In genomic region chr16:23251445-23251773, GRCm38 (mm10) we compare ENCODE assay signal across 14 mouse cellular contexts. TPM values are rescaled to one million over a fixed set of nuclear protein-coding genes. Genes with fewer than 3 reads are reported as not detected.
DNase-seq lines count a peak whose midpoint lies in the region; ATAC-seq and TF ChIP-seq lines count a peak whose summit lies in the region.
"Had no signal": no experiment of that assay in that cellular context is flagged by ENCODE, and none has a peak within 500 bp of the region (broad histone marks: within the 10 kb centered on the region; RNA-seq: fewer than 3 reads in every experiment).

No protein-coding gene starts in this region.

- 54% methylated on average over 2 of the region's 2 CpGs for WGBS in midbrain, embryonic 10.5 days
- 46% methylated on average over 2 of the region's 2 CpGs for WGBS in midbrain, embryonic 14.5 days
- WGBS in forebrain, embryonic 14.5 days, result 68% methylated on average over 2 of the region's 2 CpGs
- WGBS in hindbrain, postnatal 0 days, result 70% methylated on average over 2 of the region's 2 CpGs

- DNase-seq in midbrain, embryonic 10.5 days (ENCODE audit: low spot score), result peak; percentile 31
- no peak for DNase-seq in midbrain, embryonic 14.5 days
- no peak for DNase-seq in forebrain, embryonic 14.5 days (ENCODE audit: low spot score)
- DNase-seq in hindbrain, postnatal 0 days (ENCODE audit: low spot score), result no peak
- DNase-seq in retina, embryonic 14.5 days (ENCODE audit: low spot score), result peak; percentile 53
- DNase-seq in adrenal gland, postnatal 25 days, result no peak
- DNase-seq in layer of hippocampus, postnatal 10 days (ENCODE audit: low spot score in 2 of 2), result no peak
- no peak for DNase-seq in spleen, postnatal 36 days (ENCODE audit: low spot score in 2 of 2)
- DNase-seq: adrenal gland, adult 8-10 months; heart, adult 18-20 months; kidney, postnatal 10 days had no signal

- peaks cover 50% of the 10 kb centered on the region for H3K4me1 ChIP-seq in midbrain, embryonic 10.5 days
- H3K4me1 ChIP-seq in midbrain, embryonic 14.5 days (ENCODE audit: control insufficient read depth, insufficient read depth, low read length), result peaks cover 12% of the 10 kb centered on the region
- peaks cover 14% of the 10 kb centered on the region; the same call in 1 of the 2 replicates for H3K4me1 ChIP-seq in forebrain, embryonic 14.5 days (ENCODE audit: control insufficient read depth, insufficient read depth, low read length)
- H3K4me1 ChIP-seq in hindbrain, postnatal 0 days (ENCODE audit: insufficient read depth, low read length), result peaks cover 9% of the 10 kb centered on the region; the same call in 1 of the 2 replicates

- no peak overlapping the region for H3K4me3 ChIP-seq in midbrain, embryonic 10.5 days
- no peak overlapping the region for H3K4me3 ChIP-seq in midbrain, embryonic 14.5 days (replicated peaks; ENCODE audit: low read depth, low read length)
- no peak overlapping the region for H3K4me3 ChIP-seq in forebrain, embryonic 14.5 days (ENCODE audit: low read depth, low read length)
- H3K4me3 ChIP-seq in hindbrain, postnatal 0 days (ENCODE audit: low read length), result no peak overlapping the region
- H3K4me3 ChIP-seq: limb, embryonic 15.5 days; stomach, embryonic 15.5 days had no signal

- H3K27ac ChIP-seq in midbrain, embryonic 10.5 days (replicated peaks), result peak overlapping the region; percentile 79
- no peak overlapping the region for H3K27ac ChIP-seq in midbrain, embryonic 14.5 days (replicated peaks; ENCODE audit: low read depth, low read length)
- no peak overlapping the region for H3K27ac ChIP-seq in forebrain, embryonic 14.5 days (ENCODE audit: low read depth, low read length)
- H3K27ac ChIP-seq in hindbrain, postnatal 0 days, result no peak overlapping the region

- H3K9me3 ChIP-seq in midbrain, embryonic 10.5 days (replicated peaks), result no peaks in the 10 kb centered on the region
- H3K9me3 ChIP-seq in midbrain, embryonic 14.5 days (ENCODE audit: control insufficient read depth, low read length), result no peaks in the 10 kb centered on the region
- no peaks in the 10 kb centered on the region for H3K9me3 ChIP-seq in forebrain, embryonic 14.5 days (replicated peaks; ENCODE audit: control insufficient read depth, low read length)
- H3K9me3 ChIP-seq in hindbrain, postnatal 0 days (ENCODE audit: low read length), result no peaks in the 10 kb centered on the region
- H3K9me3 ChIP-seq: limb, embryonic 15.5 days; stomach, embryonic 15.5 days had no signal

- no peak for ATAC-seq in midbrain, embryonic 14.5 days (ENCODE audit: low FRiP score, low TSS enrichment)
- ATAC-seq in forebrain, embryonic 14.5 days, result peak; percentile 42; the same call in 1 of the 2 replicates
- 0 out of 2 replicates have a peak, but pooled peaks have one; percentile 27 for ATAC-seq in hindbrain, postnatal 0 days
- ATAC-seq: Patski had no signal

- no peak overlapping the region for H3K9ac ChIP-seq in midbrain, embryonic 14.5 days (replicated peaks; ENCODE audit: low read length)
- H3K9ac ChIP-seq in forebrain, embryonic 14.5 days (ENCODE audit: low read length), result no peak overlapping the region
- H3K9ac ChIP-seq in hindbrain, postnatal 0 days (replicated peaks; ENCODE audit: low read length), result no peak overlapping the region
- H3K9ac ChIP-seq: limb, embryonic 15.5 days; stomach, embryonic 15.5 days had no signal

- no peaks in the 10 kb centered on the region for H3K36me3 ChIP-seq in midbrain, embryonic 10.5 days
- no peaks in the 10 kb centered on the region for H3K36me3 ChIP-seq in midbrain, embryonic 14.5 days (ENCODE audit: control insufficient read depth, insufficient read depth, low read length)
- no peaks in the 10 kb centered on the region for H3K36me3 ChIP-seq in forebrain, embryonic 14.5 days (ENCODE audit: control insufficient read depth, insufficient read depth, low read length)
- no peaks in the 10 kb centered on the region for H3K36me3 ChIP-seq in hindbrain, postnatal 0 days (ENCODE audit: insufficient read depth, low read length)
- H3K36me3 ChIP-seq: limb, embryonic 15.5 days; stomach, embryonic 15.5 days had no signal

- peaks cover 9% of the 10 kb centered on the region; the same call in 1 of the 2 replicates for H3K27me3 ChIP-seq in midbrain, embryonic 10.5 days (ENCODE audit: low read depth, poor library complexity, severe bottlenecking)
- H3K27me3 ChIP-seq in midbrain, embryonic 14.5 days (ENCODE audit: control insufficient read depth, insufficient read depth, low read length), result no peaks in the 10 kb centered on the region
- H3K27me3 ChIP-seq in forebrain, embryonic 14.5 days (replicated peaks; ENCODE audit: control insufficient read depth, insufficient read depth, low read length), result no peaks in the 10 kb centered on the region
- H3K27me3 ChIP-seq in hindbrain, postnatal 0 days (ENCODE audit: insufficient read depth, low read length), result no peaks in the 10 kb centered on the region
- H3K27me3 ChIP-seq: limb, embryonic 15.5 days; Patski; stomach, embryonic 15.5 days had no signal

- no peak overlapping the region for H3K4me2 ChIP-seq in midbrain, embryonic 14.5 days (ENCODE audit: low read length)
- H3K4me2 ChIP-seq in forebrain, embryonic 14.5 days (ENCODE audit: low read length), result no peak overlapping the region
- no peak overlapping the region for H3K4me2 ChIP-seq in hindbrain, postnatal 0 days (ENCODE audit: low read depth, low read length)
- H3K4me2 ChIP-seq: limb, embryonic 15.5 days; stomach, embryonic 15.5 days had no signal

- TF ChIP-seq CTCF in hindbrain, postnatal 0 days (IDR thresholded peaks at IDR 0.05; ENCODE audit: low read depth), result no peak

RNA-seq across cellular contexts. Expression of gene St6gal1, which starts 26.9 kb away (rescaled TPM):
- polyA plus RNA-seq in midbrain, embryonic 10.5 days (2016; fragmentation: Nextera tagmentation; extraction: Ambion mirVana), result 17.5 and 23.4 TPM in 2 replicates
- polyA plus RNA-seq in midbrain, embryonic 14.5 days (2014; fragmentation: Nextera tagmentation; extraction: Ambion mirVana), result 28.5 and 30.6 TPM in 2 replicates
- 46.0 and 56.0 TPM in 2 replicates for polyA plus RNA-seq in forebrain, embryonic 14.5 days (2014; fragmentation: Nextera tagmentation; extraction: Ambion mirVana)
- 23.9 and 39.9 TPM in 2 replicates for total RNA-seq in hindbrain, postnatal 0 days (2014; rRNA removed)
- polyA plus RNA-seq in hindbrain, postnatal 0 days (2015; fragmentation: Nextera tagmentation; extraction: Ambion mirVana), result 10.4 and 11.6 TPM in 2 replicates
- 48.4 and 50.5 TPM in 2 replicates for total RNA-seq in adrenal gland, postnatal 25 days (2021)
- total RNA-seq in layer of hippocampus, postnatal 10 days (2021), result 10 to 100 TPM; 12.8 to 15.5 TPM

Comparison
In these comparisons a context has a peak if more than half of its experiments do, and no peak if none do; other contexts are left out.
1. DNase-seq: peak in midbrain, embryonic 10.5 days (single experiment) and retina, embryonic 14.5 days (single experiment); none in midbrain, embryonic 14.5 days (single experiment), forebrain, embryonic 14.5 days (single experiment), hindbrain, postnatal 0 days (single experiment), adrenal gland, postnatal 25 days (single experiment), layer of hippocampus, postnatal 10 days (0 of 2) and spleen, postnatal 36 days (0 of 2).